Mouse (Mus musculus) C2C12 (cell line): ENCODE data around the gene Rnf144b.

Experiments
- CTCF ChIP-seq: IDR thresholded peaks from one replicate; pipeline ENCODE4 v1.5.1; 2011; ENCODE audit not compliant: control insufficient read depth, insufficient read depth, insufficient read length
- MAX ChIP-seq: IDR thresholded peaks from one replicate; pipeline ENCODE4 v1.6.1; 2011; ENCODE audit warnings: mild to moderate bottlenecking, control low read depth

DNA sequence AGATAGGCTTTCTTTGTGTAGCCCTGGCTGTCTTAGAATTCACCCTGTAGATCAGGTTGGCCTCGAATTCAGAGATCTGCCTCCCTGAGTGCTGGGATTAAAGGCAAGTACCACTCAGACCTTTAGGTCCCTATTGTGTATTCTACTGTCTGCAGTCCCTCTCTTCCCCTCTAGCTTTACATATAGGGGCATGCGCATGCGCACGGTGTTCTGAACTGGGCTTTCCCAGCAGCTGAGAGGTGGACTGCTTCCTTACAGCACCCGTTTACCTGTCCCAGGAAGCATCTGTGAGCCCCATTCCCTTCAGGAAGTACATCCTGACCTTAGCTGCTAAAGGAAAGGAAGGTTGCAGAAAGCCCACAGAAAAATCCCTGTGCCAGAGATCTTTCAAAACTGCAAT, 70.3 kb downstream of the Rnf144b start:
- TF ChIP-seq CTCF (no peak), MAX (no peak)
